Mouse (Mus musculus): ENCODE data around the gene Aarsd1. TPM values are rescaled to one million over a fixed set of nuclear protein-coding genes. Genes with fewer than 3 reads are reported as not detected.
A peak's percentile ranks its signal among the peaks of the same experiment; 100 is the strongest.

Gene Aarsd1
- polyA plus RNA-seq, 1 experiment from 2014 or later: 47.2 TPM

DNA sequence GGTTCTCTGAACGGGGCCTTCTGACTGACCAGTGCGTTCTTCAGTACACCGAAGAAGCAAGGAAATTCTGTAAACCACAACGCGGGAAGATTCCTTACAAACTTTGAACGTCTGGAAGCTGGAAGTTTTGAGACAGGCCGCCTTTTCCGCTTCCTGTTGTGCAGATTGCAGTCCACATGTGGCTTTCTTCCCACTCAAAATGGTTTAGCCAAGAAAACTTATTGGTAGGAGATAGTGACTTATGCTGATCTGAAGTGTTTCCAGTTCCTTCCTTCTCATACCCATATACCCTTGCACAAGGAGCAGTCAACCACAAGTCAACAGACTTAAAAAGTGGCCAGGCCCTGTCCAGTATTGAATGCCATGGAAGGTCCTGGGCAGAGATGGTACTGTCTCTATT lies 8.8 kb upstream of the Aarsd1 start:
- H3K27me3 ChIP-seq: no peaks in the 10 kb centered on the region
- no peak for DNase-seq (ENCODE audit: low read depth, low spot score)
- no peak for TF ChIP-seq CTCF (IDR thresholded peaks at IDR 0.05)
- CTCF ChIA-PET: interaction anchor here (1.0 kb wide), 1 partner anchor 16 kb away, joined by 3 read pairs; the partner anchor contains the start of gene Rpl27
- ATAC-seq: no peak
- in situ Hi-C loops (cut with MboI; ENCODE audit: low pct_unique_long_range_greater_than_20kb): no loop called here
- POLR2A ChIA-PET: interaction anchor here (0.7 kb wide), 1 partner anchor 128 kb away, joined by 3 read pairs; no protein-coding TSS in a partner anchor

DNA sequence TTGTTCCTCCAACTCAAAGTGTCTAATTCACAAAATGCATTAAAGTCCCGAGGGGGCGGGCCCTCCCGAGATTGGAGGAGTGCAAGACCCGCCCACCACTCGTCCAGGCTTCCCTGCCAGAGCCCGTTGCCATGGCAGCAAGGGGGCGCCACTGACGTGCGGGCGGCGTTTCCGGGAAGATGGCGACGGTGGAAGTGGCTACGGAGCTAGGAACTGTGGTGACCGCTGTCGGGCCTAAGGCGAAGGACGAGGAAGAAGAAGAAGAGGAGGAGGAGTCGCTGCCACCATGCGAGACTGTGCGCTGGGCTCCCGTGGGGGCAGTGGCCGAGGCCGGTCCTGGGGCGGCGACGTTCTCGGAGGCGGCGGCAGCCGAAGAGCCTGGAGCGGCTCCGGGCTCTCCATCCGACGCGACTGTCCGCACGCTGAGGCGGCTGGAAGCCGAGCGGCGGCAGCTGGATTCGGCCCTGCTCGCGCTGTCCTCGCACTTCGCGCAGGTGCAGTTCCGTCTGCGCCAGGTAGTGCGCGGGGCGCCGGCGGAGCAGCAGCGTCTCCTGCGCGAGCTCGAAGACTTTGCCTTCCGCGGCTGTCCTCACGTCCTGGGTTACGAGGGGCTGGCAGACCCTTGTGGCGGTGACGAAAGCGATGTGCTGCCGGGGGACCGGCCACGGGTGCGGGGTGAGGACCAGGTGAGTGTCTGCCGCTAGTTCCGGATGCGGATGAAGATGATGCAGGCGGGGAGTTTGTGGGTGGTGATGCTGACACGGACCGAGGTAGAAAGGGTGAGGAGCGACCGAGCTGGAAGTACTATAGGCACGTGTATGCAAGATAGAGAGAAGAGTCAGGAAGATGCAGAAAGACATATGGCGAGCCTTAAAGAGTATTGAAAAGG lies 7.8 kb upstream of the Aarsd1 start, which contains the start of the genes Rundc1 and Ptges3l:
Gene Rundc1 (plus strand): TSS at position 161 of the 889 bp plus-strand sequence.
Gene Ptges3l (minus strand): TSS at position 409 of the 889 bp plus-strand sequence.
- POLR2A ChIA-PET: interaction anchor here (1.0 to 1.5 kb wide), 2 partner anchors 9 to 19 kb away, joined by 3 to 6 read pairs; no protein-coding TSS in a partner anchor
- ATAC-seq (peak; percentile 86), DNase-seq (ENCODE audit: low read depth, low spot score) (peak; percentile 65)
- H3K27me3 ChIP-seq: no peaks in the 10 kb centered on the region
- CTCF ChIA-PET: interaction anchor here (1.0 kb wide), 1 partner anchor 17 kb away, joined by 3 read pairs; the partner anchor contains the start of gene Rpl27
- TF ChIP-seq CTCF (IDR thresholded peaks at IDR 0.05): no peak
- in situ Hi-C loops (cut with MboI; ENCODE audit: low pct_unique_long_range_greater_than_20kb): no loop called here

DNA sequence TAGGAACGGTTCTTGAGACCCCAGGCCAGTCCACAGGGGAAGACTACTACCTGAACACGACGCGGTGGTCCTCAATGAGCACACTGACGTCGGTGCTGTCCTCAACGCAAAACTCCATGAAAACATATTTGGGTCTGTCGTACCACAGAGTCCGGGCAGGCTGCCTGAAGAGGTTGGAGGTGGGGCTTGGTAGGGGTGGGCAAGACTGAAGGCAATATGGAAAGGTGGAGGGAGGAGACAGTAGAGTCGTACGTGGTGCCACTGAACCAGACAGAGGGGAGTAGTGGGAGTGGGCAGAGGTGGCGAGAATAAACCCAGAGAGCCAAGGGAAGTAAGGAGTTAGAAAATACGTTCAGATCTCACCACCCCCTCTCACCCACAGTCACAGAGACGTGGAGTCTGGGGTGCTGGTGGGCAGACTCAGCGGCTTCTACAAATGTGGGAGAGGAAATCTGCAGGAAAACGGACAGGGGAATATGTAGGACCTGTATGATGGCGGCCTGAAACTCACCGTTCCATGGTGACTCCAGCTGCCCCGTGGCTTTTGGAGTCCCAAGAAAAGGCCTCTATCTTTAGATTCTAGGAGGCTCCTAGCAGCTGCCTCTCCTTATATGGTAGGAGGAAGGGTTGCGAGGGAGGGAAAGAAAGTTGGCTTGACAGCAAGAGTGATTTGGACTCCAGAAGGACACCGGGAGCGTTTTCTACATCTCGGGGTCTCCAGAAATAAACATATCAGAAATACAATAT lies 6.9 kb upstream of the Aarsd1 start, which contains the start of gene Gm27029:
Gene Gm27029 (minus strand): TSS at position 692 of the 747 bp plus-strand sequence.
- DNase-seq (ENCODE audit: low read depth, low spot score) (no peak), ATAC-seq (peak; percentile 66)
- no peaks in the 10 kb centered on the region for H3K27me3 ChIP-seq
- ChIA-PET CTCF (interaction anchor here (1.0 kb wide), 1 partner anchor 18 kb away, joined by 3 read pairs; the partner anchor contains the start of gene Rpl27), POLR2A (interaction anchor here (1.0 to 1.5 kb wide), 2 partner anchors 10 to 20 kb away, joined by 3 to 6 read pairs; no protein-coding TSS in a partner anchor)
- in situ Hi-C loops (cut with MboI; ENCODE audit: low pct_unique_long_range_greater_than_20kb): no loop called here
- no peak for TF ChIP-seq CTCF (IDR thresholded peaks at IDR 0.05)

DNA sequence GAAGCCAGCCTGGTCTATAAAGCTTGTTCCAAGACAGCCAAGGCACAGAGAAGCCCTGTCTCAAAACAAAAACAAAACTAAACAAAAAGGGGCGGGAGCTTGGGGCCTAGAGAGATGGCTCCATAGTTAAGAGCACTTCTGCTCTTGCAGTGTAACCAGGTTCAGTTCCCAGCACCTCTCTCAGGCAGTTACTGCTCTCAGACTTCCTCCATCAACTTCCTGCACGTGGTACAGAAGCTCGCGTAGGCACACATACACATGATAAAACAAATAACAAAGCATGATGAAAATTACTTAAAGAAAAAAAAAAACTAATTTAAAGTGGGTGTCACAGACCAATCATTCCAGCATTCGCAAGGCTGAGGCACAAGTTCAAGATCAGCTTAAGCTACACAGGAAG lies 2.7 kb upstream of the Aarsd1 start:
- ATAC-seq (no peak), DNase-seq (ENCODE audit: low read depth, low spot score) (no peak)
- POLR2A ChIA-PET: interaction anchor here (1.0 kb wide), 1 partner anchor 8 kb away, joined by 3 read pairs; no protein-coding TSS in a partner anchor
- in situ Hi-C loops (cut with MboI; ENCODE audit: low pct_unique_long_range_greater_than_20kb): no loop called here
- no peaks in the 10 kb centered on the region for H3K27me3 ChIP-seq
- no peak for TF ChIP-seq CTCF (IDR thresholded peaks at IDR 0.05)
- CTCF ChIA-PET: interaction anchor here (0.7 to 2.7 kb wide), 3 partner anchors 13 to 22 kb away, joined by 3 to 11 read pairs (median 3); partner anchors contain the start of gene Rpl27

DNA sequence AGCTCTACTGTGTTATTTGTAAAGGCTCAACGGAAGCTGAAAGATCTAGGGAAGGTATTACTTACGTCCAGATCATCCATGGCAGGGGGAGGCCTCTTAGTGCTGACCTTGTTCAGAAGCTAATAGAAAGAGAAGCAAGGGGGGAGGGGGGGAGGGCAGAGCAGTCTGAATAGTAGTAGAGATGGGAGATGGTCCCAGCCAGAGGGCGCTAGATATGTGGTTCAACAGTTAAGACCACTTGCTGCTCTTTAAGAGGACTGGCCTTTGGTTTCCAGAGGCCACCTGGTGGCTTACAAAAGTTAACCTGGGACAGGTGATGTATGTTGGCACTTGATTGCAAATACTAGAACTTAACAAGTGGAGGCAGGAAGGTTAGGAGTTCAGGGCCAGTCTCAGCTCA lies 2.2 kb upstream of the Aarsd1 start:
- in situ Hi-C loops (cut with MboI; ENCODE audit: low pct_unique_long_range_greater_than_20kb): no loop called here
- ATAC-seq: no peak
- TF ChIP-seq CTCF (IDR thresholded peaks at IDR 0.05): no peak
- no peak for DNase-seq (ENCODE audit: low read depth, low spot score)
- ChIA-PET POLR2A (interaction anchor here (1.3 kb wide), 1 partner anchor 22 kb away, joined by 5 read pairs; the partner anchor contains the start of gene Rpl27), CTCF (interaction anchor here (0.9 to 2.7 kb wide), 3 partner anchors 14 to 47 kb away, joined by 3 to 11 read pairs (median 4); partner anchors contain the start of gene Rpl27)
- no peaks in the 10 kb centered on the region for H3K27me3 ChIP-seq

DNA sequence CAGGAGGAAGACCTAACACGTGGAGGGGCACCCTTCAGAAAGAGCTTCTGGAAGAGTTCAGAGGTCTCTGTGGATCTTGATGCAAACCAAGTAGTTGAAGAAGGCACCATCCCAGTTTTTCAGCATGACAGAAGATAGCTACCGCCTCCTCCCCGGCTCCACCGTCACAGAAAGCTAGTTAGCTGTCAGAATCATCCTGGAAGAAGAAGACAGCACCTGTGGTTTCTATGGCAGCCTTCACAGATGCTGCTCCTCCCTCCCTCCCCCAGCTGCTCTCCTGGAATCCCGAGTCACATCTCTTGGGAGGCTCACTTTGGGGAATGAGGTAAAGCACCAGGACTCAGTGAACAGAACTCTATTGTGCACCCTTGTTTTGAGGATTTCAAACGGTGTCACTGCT lies 1.6 kb upstream of the Aarsd1 start:
- in situ Hi-C loops (cut with MboI; ENCODE audit: low pct_unique_long_range_greater_than_20kb): no loop called here
- TF ChIP-seq CTCF (IDR thresholded peaks at IDR 0.05): no peak
- DNase-seq (ENCODE audit: low read depth, low spot score): no peak
- ATAC-seq: no peak
- POLR2A ChIA-PET: interaction anchor here (1.3 kb wide), 1 partner anchor 23 kb away, joined by 5 read pairs; the partner anchor contains the start of gene Rpl27
- CTCF ChIA-PET: interaction anchor here (0.9 to 2.7 kb wide), 3 partner anchors 23 to 101 kb away, joined by 4 to 11 read pairs (median 4); partner anchors contain the start of gene Rpl27
- no peaks in the 10 kb centered on the region for H3K27me3 ChIP-seq

DNA sequence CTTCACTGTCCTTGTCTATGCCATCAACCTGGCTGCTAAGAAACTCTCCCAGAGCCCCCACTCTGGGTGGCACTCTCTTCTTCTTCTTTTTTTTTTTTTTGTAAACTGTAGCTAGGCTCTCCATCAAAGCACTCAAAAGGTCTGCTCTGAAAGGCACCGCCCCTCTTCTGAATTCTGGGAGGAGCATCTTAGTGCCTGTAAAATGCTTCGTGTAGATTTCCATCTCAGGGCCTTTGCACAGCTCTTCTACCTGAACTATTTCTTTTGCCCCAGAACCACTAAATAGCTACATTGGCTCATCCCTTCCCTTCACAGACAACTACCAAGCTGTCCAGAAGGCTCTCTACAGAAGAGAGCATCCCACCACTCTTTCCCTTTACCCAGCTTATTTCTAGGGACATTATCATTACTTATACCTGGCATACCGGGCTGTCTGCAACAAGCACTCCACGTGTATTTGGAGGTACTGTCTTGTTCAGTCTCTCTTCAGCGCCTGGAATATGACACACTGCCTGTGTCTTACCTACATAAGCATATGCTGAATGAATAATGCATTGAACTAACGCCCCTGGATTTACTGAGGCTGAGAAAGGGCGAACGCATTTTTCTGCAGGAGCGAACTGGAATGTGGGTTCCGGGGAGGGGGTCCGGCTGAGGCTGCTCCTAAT lies 848 bp downstream of the Aarsd1 start:
- no peak for DNase-seq (ENCODE audit: low read depth, low spot score)
- CTCF ChIA-PET: interaction anchor here (0.6 to 1.8 kb wide), 5 partner anchors 12 to 187 kb away, joined by 3 to 8 read pairs (median 3); partner anchors contain the start of gene Rpl27
- in situ Hi-C loops (cut with MboI; ENCODE audit: low pct_unique_long_range_greater_than_20kb): no loop called here
- H3K27me3 ChIP-seq: no peaks in the 10 kb centered on the region
- TF ChIP-seq CTCF (IDR thresholded peaks at IDR 0.05): no peak
- ATAC-seq: peak; percentile 9
- POLR2A ChIA-PET: interaction anchor here (0.6 to 1.4 kb wide), 2 partner anchors 27 to 76 kb away, joined by 3 to 12 read pairs; partner anchors contain the start of gene Rpl27

DNA sequence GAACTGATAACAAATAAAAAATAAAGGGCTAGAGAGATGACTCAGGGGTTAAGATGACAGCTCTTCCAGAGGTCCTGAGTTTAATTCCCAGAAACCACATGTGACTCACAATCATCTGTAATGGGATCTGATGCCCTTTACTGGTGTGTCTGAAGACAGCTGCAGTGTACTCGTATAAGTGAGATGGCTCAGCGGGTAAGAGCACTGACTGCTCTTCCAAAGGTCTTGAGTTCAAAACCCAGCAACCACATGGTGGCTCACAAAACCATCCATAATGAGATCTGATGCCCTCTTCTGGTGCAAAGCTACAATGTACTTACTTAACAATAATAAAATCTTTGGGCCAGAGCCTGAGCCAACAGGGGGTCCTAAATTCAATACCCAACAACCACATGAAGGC lies 2.1 kb downstream of the Aarsd1 start:
- ATAC-seq: no peak
- CTCF ChIA-PET: no interaction called here
- no peak for DNase-seq (ENCODE audit: low read depth, low spot score)
- POLR2A ChIA-PET: no interaction called here
- no peaks in the 10 kb centered on the region for H3K27me3 ChIP-seq
- TF ChIP-seq CTCF (IDR thresholded peaks at IDR 0.05): no peak
- in situ Hi-C loops (cut with MboI; ENCODE audit: low pct_unique_long_range_greater_than_20kb): no loop called here

DNA sequence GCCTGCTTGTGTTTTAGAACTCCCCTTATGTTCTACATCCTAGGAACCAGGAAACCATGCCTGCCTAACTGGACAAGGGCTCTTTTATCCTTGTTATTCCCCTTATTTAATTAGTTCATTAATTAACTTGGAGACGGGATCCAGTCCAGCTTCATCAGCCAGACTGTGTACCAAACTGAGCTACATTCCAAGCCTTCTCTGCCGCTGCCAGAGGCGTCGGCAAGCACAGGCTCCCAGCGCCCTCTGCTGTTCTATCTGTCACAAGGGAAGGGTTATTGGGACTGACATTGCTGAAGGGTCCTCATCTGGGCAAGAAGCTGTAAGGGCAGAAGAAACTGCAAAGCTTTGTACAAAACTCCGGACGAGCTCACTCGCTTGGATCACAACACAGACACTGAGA lies 22.3 kb downstream of the Aarsd1 start:
- no peak for ATAC-seq
- H3K27me3 ChIP-seq: no peaks in the 10 kb centered on the region
- no peak for DNase-seq (ENCODE audit: low read depth, low spot score)
- ChIA-PET CTCF (interaction anchor here (0.6 to 3.8 kb wide), 12 partner anchors 11 to 129 kb away, joined by 3 to 35 read pairs (median 4); partner anchors contain the start of genes Aoc2 and Psme3), POLR2A (interaction anchor here (0.6 kb wide), 1 partner anchor 68 kb away, joined by 3 read pairs; no protein-coding TSS in a partner anchor)
- TF ChIP-seq CTCF (IDR thresholded peaks at IDR 0.05): peak; percentile 98
- in situ Hi-C loops (cut with MboI; ENCODE audit: low pct_unique_long_range_greater_than_20kb): loop anchor here (5.0 to 10.0 kb wide), 2 partner anchors 73 to 180 kb away; no protein-coding TSS in a partner anchor

All from Patski (cell line).